Mouse (Mus musculus): Measurements from ENCODE around the gene Mypop.

Gene Mypop

DNA sequence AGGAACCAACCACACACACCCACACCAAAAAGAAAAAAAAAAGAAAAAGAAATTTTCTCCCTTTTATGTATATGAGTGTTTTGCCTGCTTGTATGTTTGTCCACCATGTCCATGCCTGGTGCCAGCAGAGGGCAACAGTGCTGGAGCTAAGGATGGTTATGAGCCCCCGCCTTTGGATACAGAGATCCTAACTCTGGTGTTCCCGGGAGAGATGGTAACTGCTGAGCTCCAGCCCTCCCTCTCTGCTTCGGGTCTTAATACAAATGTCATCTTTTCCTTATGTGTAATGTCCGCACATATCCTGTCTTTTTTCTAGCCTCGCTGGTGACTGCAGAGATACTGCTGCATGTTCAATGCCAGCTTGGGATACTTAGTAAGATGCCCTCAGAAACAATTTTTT lies 1.1 kb upstream of the Mypop start:
- in situ Hi-C loops (cut with MboI, MseI), result no loop called here

DNA sequence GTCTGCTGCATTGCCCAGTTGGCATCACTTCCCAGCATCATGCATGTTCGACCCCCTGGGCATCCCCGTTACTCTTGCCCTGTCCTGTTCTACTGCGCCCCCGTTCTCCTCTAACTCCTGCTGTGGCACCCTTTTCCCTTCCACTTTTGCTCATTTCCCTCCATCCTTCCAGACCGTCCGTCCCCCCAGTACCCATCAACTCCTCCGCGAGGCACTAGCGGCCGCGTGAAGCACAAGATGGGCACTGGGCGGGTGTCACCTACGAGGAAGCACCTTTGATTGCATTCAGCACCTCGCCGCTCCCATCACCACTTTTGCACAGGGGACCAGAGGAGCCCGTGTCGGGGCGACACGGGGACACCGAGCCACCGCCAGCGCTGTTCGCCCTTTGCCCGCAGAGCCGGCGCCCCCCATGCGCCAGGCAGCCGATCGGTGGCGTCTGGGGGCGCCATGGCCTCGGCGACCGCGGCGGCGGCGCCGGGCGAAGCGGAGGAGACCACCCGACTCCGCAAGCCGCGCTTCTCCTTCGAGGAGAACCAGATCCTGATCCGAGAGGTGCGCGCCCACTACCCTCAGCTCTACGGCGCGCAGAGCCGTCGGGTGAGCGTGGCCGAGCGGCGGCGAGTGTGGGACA lies 732 bp downstream of the Mypop start:
- in situ Hi-C loops (cut with MboI, MseI), result no loop called here

DNA sequence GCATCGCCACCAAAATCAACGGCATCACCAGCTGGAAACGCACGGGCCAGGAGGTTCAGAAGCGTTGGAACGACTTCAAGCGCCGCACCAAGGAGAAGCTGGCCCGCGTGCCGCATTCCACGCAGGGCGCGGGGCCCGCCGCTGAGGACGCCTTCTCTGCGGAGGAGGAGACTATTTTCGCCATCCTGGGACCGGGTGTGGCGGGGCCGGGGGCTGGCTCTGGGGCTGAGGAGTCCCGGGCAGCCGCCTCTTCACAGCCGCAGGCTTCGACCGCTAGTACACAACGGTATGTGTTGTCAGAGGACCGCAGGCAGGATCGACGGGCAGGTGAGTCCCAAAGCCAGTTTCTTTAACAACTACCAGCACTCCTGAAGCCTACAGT lies 1.2 kb downstream of the Mypop start:
- in situ Hi-C loops (cut with MboI, MseI), result no loop called here

DNA sequence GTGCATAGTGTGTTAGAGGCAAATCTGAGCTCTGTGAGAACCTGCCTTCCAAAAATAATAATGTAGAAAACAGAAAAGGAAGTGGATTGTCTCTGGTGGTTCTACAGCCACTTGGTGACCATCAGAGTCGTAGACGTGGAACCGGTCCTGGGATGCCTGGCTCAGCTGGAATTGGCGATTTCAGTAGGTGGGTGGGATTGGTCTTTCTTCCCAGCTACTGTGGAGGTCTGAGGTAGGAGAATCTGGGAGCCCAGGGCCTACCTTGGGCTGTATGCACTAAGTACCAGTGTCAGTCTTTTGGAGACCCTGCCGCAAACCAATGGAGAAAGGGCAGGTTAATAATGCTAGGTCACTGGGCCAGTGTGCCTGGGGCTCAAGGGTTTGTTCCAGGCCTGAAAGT lies 2.0 kb downstream of the Mypop start:
- in situ Hi-C loops (cut with MboI, MseI), result no loop called here

DNA sequence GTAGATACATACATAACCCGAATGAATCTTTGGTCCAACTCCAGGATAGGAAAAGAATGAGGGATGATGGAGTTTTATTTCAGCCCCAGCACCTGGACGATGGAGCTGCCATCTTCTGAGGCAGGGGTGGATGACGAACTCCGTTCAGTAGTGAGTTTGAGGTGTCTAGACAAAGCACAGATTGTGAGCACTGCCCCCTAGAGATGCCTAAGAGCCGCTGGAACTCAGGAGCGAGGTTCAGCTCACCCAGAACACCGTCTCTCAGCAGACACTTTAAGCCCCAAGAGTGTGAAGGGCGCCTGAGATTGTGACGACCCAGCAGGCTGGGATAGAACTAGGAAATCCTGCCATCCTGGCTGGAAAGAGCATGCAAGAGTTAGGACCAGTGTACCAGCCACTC lies 7.8 kb downstream of the Mypop start:
- in situ Hi-C loops (cut with MboI, MseI), result loop anchor here (5.0 kb wide), 1 partner anchor 87 kb away; the partner anchor contains the start of gene Ccdc61

DNA sequence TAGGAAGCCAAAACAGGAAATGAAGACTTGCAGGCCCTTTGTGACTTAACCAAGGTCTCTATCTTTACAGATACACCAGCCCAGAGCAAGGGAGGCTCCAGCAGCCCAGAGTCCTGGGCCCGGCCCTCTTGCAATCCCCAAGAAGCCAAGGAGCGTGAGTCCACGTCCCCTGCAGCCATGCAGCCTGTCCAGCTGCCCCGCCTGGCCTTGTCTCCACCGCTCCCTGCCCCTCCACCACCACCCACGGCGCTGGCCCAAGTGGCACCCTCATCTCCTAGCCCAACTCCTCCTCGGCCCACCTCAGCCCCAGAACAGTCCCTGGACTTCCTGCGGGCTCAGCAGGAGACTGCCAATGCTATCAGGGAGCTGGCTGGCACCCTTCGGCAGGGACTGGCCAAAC lies 9.4 kb downstream of the Mypop start:
- in situ Hi-C loops (cut with MboI, MseI), result loop anchor here (25.0 kb wide), 1 partner anchor 937 kb away; no protein-coding TSS in a partner anchor

DNA sequence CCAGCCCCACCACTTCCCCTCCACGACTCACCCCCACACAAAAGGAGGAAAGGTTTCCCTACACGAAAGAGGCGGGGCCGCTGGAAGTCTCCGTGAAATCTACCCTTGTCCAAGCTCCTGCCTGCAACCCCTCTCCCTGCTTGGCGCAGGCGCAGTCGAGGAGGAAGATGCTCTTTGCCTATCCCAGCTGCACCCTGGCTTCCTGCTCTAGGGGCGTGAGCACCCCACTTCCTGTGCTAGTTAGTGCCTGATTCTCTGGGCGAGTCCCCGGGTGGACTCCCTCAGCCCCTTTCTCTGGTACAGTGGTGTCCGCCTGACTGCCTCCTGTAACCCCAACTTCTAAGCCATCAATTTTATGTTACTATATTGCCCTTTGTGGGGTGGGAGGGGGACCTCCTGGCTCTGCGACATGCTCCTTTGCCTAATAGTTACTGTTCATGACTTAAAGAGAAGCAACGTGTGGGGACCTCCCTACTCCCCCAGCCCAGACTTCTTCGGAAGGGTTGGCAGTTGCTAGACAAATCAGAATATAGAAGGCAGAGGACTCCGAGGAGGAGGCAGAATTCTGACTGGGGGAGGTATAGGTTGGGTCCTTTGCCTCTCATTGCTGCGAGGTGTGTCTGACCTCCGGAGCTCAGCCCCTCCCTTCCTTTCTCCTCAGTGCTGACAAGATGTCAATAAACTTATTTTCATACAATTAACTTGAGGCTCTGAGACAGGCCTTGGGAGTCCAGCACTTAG lies 10.2 kb downstream of the Mypop start:
- in situ Hi-C loops (cut with MboI, MseI), result loop anchor here (25.0 kb wide), 1 partner anchor 936 kb away; no protein-coding TSS in a partner anchor

DNA sequence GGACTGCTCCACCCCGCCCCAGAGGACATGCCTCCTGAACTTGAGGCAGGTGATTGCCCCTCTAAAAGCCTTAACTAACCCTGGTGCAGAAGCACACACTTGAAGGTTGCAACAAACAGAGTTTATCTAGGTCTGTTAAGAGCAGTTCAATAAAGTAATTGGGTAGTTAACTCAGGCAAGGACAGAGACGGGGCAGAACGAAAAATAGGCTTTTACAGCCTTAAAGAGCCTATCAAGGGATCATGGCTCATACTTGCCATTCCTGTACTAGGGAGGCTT lies 10.7 kb downstream of the Mypop start:
- in situ Hi-C loops (cut with MboI, MseI), result loop anchor here (25.0 kb wide), 1 partner anchor 936 kb away; no protein-coding TSS in a partner anchor

DNA sequence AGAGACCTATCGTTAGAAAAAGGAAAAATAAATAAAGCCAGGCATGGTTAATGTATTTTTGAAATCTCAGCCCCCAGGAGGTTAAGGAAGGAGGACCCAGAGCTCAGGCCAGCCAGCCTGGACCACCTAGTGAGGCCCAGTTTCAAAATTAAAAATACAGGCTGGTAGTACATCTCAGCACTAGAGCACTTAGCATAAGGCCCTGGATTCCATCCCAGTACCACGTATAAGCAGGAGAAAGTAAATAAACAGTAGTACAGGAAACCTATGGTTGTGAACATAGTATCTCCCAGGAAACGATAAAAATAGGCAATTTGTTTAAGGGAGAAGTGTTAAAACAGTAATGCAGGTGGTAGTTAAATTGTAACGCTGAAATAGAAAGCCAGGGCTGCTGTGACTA lies 11.1 kb downstream of the Mypop start:
- in situ Hi-C loops (cut with MboI, MseI), result loop anchor here (25.0 kb wide), 1 partner anchor 935 kb away; no protein-coding TSS in a partner anchor

DNA sequence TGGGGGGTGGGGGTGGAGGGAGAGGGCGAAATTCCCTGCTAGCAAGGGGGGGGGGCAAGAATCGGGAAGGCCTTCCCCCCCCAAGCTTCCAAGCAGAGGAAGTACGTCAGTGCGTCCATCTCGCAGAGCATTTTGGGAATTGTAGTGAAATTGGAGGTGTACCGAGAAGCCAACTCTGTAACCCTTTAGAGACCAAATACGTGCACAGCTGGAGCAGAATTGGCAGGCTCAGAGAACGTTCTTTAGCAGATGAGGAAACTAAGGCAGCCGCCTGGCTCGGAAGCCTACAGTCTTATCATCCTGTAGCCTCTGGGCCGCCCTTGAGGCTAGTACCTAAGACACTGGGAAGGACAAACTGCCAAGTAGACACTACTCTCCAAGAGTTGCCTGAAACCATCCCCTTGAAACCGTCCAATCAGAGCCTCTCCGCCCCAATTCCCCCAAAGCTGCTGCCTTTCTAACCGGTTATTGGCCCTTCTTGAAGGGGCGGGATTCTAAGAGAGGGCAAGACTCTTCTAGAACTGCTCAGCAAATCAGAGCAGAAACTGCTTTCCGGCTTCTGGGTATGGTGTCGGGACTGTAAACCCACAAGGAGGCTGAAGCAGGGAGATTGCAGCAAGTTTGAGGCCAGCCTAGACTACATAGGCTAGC lies 11.9 kb downstream of the Mypop start:
- in situ Hi-C loops (cut with MboI, MseI), result loop anchor here (25.0 kb wide), 1 partner anchor 934 kb away; no protein-coding TSS in a partner anchor

DNA sequence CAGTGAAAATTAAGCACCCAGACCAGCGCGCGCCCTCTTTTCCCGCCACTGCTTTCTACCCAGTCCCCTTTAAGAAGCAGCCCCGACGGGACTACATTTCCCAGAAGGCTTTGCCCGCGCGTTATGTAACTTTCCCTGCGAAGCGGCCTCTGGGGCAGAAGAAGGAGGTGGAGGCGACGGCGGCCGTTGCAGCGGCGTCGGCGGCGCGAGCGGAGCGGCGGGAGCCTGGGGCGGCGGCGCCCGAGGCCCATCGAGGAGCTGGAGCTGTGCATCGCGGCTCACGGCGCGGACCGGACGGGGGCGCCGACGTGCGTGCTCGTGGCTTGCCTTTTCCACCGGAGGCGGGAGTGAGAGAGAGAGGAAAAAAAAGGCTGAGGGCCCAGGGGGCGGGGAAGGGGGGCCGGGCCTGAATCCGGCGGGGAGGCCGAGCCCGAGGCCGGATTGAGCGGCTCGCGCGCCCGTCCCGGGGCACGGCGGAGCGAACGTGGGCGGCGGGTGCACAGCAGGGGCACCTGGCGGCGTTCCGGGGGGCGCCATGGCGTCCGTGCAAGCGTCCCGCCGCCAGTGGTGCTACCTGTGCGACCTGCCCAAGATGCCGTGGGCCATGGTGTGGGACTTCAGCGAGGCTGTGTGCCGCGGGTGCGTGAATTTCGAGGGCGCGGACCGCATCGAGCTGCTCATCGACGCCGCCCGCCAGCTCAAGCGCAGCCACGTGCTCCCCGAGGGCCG lies 13.0 kb downstream of the Mypop start, which contains the start of gene Irf2bp1:
Gene Irf2bp1, plus strand, starts transcription at position 143 of the 729 bp plus-strand sequence.
- in situ Hi-C loops (cut with MboI, MseI), result loop anchor here (25.0 kb wide), 1 partner anchor 933 kb away; no protein-coding TSS in a partner anchor

DNA sequence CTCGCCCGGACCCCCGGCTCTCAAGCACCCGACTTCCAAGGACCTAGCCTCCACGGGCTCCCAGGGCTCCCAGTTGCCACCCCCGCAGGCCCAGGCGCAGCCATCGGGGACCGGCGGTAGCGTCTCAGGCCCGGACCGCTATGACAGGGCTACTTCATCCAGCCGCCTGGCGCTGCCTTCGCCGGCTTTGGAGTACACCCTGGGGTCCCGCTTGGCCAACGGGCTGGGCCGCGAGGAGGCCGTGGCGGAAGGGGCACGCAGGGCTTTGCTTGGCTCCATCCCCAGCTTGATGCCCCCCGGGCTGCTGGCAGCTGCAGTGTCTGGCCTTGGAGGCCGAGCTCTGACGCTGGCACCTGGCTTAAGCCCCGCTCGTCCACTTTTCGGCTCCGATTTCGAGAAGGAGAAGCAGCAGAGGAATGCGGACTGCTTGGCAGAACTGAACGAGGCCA lies 13.6 kb downstream of the Mypop start:
- in situ Hi-C loops (cut with MboI, MseI), result loop anchor here (25.0 kb wide), 1 partner anchor 933 kb away; no protein-coding TSS in a partner anchor

DNA sequence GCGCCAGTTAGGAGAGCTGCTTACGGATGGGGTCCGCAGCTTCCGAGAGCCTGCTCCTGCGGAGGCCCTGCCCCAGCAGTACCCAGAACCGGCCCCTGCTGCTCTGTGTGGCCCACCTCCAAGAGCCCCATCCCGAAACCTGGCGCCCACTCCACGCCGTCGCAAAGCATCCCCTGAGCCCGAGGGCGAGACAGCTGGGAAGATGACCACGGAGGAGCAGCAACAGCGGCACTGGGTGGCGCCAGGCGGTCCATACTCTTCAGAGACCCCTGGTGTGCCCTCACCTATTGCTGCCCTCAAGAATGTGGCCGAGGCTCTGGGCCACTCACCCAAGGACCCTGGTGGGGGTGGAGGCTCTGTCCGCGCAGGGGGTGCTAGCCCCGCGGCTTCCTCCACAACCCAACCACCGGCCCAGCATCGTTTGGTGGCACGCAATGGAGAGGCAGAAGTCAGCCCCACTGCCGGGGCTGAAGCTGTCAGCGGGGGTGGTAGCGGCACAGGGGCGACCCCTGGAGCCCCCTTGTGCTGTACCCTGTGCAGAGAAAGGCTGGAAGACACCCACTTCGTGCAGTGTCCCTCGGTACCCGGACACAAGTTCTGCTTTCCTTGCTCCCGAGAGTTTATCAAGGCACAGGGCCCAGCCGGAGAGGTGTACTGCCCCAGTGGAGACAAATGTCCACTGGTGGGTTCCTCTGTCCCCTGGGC lies 14.5 kb downstream of the Mypop start:
- in situ Hi-C loops (cut with MboI, MseI), result loop anchor here (25.0 kb wide), 1 partner anchor 932 kb away; no protein-coding TSS in a partner anchor

DNA sequence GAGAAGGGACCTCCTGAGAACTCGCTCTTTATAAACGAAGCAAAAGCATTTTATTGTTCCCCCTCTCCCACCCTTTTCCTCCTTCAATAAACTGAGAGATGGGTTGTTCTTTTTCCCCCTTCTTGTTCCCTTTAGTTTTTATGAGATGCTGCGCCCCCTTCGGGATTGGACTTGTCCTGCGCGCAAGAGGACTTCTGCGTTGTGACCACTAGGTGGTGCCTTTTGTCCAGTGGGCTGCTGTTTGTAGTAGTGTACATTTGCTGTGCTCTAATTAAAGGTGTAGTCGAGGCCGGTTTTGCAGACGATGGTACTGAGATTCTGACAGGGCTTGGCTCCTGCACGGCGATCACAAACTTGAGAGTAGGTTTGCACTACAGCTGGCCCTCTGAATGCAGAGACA lies 15.4 kb downstream of the Mypop start:
- in situ Hi-C loops (cut with MboI, MseI), result loop anchor here (25.0 kb wide), 1 partner anchor 931 kb away; no protein-coding TSS in a partner anchor

DNA sequence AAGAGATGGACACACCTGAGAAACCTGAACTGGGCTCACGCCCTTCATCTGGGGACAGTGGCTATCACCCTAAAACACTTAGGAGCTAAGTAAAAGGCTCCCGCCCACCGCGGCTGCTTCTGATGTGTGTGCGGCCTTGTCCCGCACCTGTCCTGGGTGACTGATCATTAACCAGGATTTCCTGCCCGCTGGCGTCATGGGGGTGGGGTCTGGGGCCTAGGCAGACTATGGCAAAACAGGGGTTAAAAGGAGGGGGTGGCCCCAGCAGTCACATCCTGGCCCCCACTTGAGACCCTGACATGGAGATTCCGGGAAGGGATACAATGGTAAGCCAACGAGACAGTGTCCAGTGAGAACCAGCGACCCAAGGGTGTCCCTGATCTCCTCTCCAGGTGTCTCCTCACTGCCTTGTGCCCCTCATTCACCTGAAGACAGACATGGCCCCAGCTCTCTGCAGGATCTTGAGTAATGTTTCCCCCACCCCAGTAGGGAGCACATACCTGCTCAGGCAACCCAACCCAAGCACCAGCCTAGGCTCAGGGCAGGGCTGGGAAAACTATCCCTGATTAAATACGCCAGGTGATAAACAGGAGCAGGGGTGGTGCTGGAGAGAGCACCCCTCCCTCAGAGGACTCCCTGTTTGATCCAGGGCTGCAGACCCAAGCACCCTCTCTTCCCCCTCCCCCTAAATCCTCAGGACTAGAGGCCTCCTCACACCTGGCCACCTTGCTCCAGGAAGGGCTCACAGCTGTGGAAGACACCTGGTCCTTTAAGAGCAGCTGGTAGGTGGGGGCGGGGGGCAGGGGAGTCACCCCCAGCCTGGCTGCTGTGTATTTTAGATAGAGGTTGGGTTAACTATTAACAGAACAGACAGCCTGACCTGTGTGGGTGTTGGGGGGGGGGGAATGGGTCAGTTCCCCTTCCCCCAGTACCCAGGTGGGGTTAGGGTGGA lies 16.3 kb downstream of the Mypop start:
- in situ Hi-C loops (cut with MboI, MseI), result loop anchor here (25.0 kb wide), 1 partner anchor 930 kb away; no protein-coding TSS in a partner anchor

DNA sequence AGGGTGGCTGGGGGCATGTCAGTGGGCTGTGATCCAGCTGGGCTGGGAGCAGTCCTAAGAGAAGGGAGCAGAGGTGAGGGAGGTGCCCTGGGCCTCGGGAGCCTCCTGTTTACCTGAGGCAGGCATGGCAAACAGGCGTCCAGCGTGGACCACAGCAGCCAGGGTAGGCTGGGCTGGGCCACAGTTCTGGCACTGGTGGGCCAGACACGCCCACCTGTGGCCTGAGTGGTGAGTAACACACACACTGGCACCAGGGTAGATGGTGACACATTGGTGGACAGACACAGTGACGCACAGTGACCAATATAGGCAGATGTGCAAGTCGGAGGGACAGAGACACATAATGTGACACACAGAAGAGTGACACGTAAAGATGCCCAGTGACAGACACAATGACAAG lies 19.5 kb downstream of the Mypop start:
- in situ Hi-C loops (cut with MboI, MseI), result loop anchor here (25.0 kb wide), 1 partner anchor 927 kb away; no protein-coding TSS in a partner anchor

DNA sequence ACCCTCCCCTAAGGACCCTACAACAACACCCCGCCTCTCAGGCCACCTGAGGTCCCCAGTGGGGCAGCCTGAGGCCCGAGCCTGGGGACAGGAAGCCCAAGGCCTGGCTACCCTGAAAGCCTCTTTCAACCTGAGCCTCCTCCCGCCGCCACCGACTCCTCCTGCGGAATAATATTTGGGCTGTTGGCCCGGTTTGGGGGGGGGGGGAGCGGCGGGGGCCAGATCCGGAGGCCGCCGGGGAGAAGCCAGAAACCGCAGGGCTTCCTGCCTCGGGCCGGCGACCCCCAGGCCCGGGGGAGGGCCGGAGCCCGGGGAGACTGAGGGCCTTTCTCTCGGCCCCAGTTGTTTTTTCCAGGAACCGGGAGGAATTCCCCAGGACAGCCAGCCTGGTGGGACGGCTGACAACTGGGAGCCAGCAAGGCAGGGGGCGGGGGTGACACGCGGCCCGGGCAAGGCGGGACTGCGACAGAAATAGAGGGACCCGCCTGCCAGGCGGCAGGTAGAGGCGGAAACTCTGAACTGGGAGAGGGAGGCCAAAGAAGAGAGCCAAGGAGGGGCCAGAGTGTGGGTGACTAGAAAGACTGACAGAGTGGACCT lies 21.1 kb downstream of the Mypop start:
- in situ Hi-C loops (cut with MboI, MseI), result loop anchor here (25.0 kb wide), 1 partner anchor 925 kb away; no protein-coding TSS in a partner anchor

DNA sequence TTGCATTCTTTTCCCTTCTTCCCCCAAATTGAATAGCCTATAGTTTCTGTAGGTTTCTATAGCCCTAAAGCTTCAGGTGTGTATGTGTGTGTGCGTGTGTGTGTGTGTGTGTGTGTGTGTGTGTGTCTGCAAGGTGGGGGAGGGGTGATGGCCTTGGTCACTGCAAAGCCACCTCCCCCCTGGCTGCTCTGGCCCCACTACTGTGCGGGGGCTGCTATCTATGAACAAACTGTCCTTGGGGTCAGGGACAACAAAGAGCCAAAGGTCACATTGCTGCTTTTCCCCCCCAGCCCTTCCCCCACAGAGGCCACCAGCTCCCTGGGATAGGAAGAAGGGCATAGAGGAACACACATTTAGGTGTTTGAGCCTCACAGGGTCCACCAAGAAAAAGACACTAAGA lies 21.8 kb downstream of the Mypop start:
- in situ Hi-C loops (cut with MboI, MseI), result loop anchor here (25.0 kb wide), 1 partner anchor 924 kb away; no protein-coding TSS in a partner anchor

DNA sequence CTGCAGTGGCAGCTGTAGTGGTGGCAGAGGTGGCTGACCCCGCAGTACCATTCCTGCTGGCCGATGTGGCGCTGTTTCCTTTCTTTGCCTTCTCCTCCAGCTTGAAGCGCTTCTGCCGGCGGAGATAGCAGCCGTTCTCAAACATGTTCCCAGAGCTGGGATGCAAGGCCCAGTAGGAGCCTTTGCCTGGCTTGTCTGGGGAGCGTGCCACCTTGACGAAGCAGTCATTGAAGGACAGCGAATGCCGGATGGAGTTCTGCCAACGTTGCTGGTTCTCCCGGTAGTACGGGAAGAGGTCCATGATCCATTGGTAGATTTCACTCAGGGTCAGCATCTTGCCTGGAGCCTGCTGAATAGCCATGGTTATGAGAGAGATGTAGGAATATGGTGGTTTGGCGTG lies 23.4 kb downstream of the Mypop start:
- in situ Hi-C loops (cut with MboI, MseI), result loop anchor here (25.0 kb wide), 1 partner anchor 923 kb away; no protein-coding TSS in a partner anchor
